Mouse (Mus musculus): ENCODE measurements around the gene Tfip11. TPM values are rescaled to one million over a fixed set of nuclear protein-coding genes. Genes with fewer than 3 reads are reported as not detected.
A peak's percentile ranks its signal among the peaks of the same experiment; 100 is the strongest.
"Not testable (repeated sequence)": the region's sequence is repeated elsewhere in the genome, so short reads cannot be mapped to it uniquely, and the experiment has no call there.

The Tfip11 gene
- polyA plus RNA-seq, 1 experiment, result 39.4 TPM

GRCm38 (mm10) chr5:112316468-112316867, 9.7 kb upstream of the Tfip11 start:
- Histone ChIP-seq H3K27ac (ENCODE audit: insufficient read depth, low read length) (no peak overlapping the region), H3K4me1 (ENCODE audit: control insufficient read depth, insufficient read depth, low read length) (peaks cover 2% of the 10 kb centered on the region), H3K4me3 (ENCODE audit: insufficient read depth, low read length) (no peak overlapping the region)
- TF ChIP-seq POLR2A (IDR thresholded peaks at IDR 0.05; ENCODE audit: extremely low read depth, insufficient read depth, low read length), result no peak
- TF ChIP-seq CTCF (IDR thresholded peaks at IDR 0.05; ENCODE audit: extremely low read depth, insufficient read depth, low read length), result no peak

GRCm38 (mm10) chr5:112317328-112317727, 8.8 kb upstream of the Tfip11 start:
- no peak overlapping the region for H3K27ac ChIP-seq (ENCODE audit: insufficient read depth, low read length)
- TF ChIP-seq CTCF (IDR thresholded peaks at IDR 0.05; ENCODE audit: extremely low read depth, insufficient read depth, low read length), result no peak
- TF ChIP-seq POLR2A (IDR thresholded peaks at IDR 0.05; ENCODE audit: extremely low read depth, insufficient read depth, low read length), result no peak
- peaks cover 6% of the 10 kb centered on the region for H3K4me1 ChIP-seq (ENCODE audit: control insufficient read depth, insufficient read depth, low read length)
- no peak overlapping the region for H3K4me3 ChIP-seq (ENCODE audit: insufficient read depth, low read length)

GRCm38 (mm10) chr5:112319343-112319742, 6.8 kb upstream of the Tfip11 start:
- H3K4me3 ChIP-seq (ENCODE audit: insufficient read depth, low read length); H3K4me1 ChIP-seq (ENCODE audit: control insufficient read depth, insufficient read depth, low read length); H3K27ac ChIP-seq (ENCODE audit: insufficient read depth, low read length): not testable (repeated sequence)

GRCm38 (mm10) chr5:112320379-112320778, 5.8 kb upstream of the Tfip11 start:
- Histone ChIP-seq H3K4me3 (ENCODE audit: insufficient read depth, low read length) (no peak overlapping the region), H3K27ac (ENCODE audit: insufficient read depth, low read length) (peak overlapping the region; percentile 43), H3K4me1 (ENCODE audit: control insufficient read depth, insufficient read depth, low read length) (peaks cover 7% of the 10 kb centered on the region)
- TF ChIP-seq CTCF (IDR thresholded peaks at IDR 0.05; ENCODE audit: extremely low read depth, insufficient read depth, low read length) (no peak), POLR2A (IDR thresholded peaks at IDR 0.05; ENCODE audit: extremely low read depth, insufficient read depth, low read length) (no peak)

GRCm38 (mm10) chr5:112320936-112321335, 5.2 kb upstream of the Tfip11 start:
- no peak for TF ChIP-seq CTCF (IDR thresholded peaks at IDR 0.05; ENCODE audit: extremely low read depth, insufficient read depth, low read length)
- no peak for TF ChIP-seq POLR2A (IDR thresholded peaks at IDR 0.05; ENCODE audit: extremely low read depth, insufficient read depth, low read length)
- Histone ChIP-seq H3K4me1 (ENCODE audit: control insufficient read depth, insufficient read depth, low read length) (peaks cover 7% of the 10 kb centered on the region), H3K4me3 (ENCODE audit: insufficient read depth, low read length) (no peak overlapping the region), H3K27ac (ENCODE audit: insufficient read depth, low read length) (peak overlapping the region; percentile 43; the same call in 1 of the 2 replicates)

- H3K4me3 ChIP-seq (ENCODE audit: insufficient read depth, low read length), result no peak overlapping the region
- H3K27ac ChIP-seq (ENCODE audit: insufficient read depth, low read length), result peak overlapping the region; percentile 57
- H3K4me1 ChIP-seq (ENCODE audit: control insufficient read depth, insufficient read depth, low read length), result peaks cover 7% of the 10 kb centered on the region
- no peak for TF ChIP-seq POLR2A (IDR thresholded peaks at IDR 0.05; ENCODE audit: extremely low read depth, insufficient read depth, low read length)
- no peak for TF ChIP-seq CTCF (IDR thresholded peaks at IDR 0.05; ENCODE audit: extremely low read depth, insufficient read depth, low read length)
Measured at GRCm38 (mm10) chr5:112321376-112321775, 4.8 kb upstream of the Tfip11 start.

- Histone ChIP-seq H3K4me1 (ENCODE audit: control insufficient read depth, insufficient read depth, low read length) (peaks cover 9% of the 10 kb centered on the region), H3K4me3 (ENCODE audit: insufficient read depth, low read length) (no peak overlapping the region), H3K27ac (ENCODE audit: insufficient read depth, low read length) (no peak overlapping the region)
- TF ChIP-seq POLR2A (IDR thresholded peaks at IDR 0.05; ENCODE audit: extremely low read depth, insufficient read depth, low read length) (no peak), CTCF (IDR thresholded peaks at IDR 0.05; ENCODE audit: extremely low read depth, insufficient read depth, low read length) (no peak)
Measured at GRCm38 (mm10) chr5:112323246-112323645, 2.9 kb upstream of the Tfip11 start.

- Histone ChIP-seq H3K4me1 (ENCODE audit: control insufficient read depth, insufficient read depth, low read length) (peaks cover 9% of the 10 kb centered on the region), H3K27ac (ENCODE audit: insufficient read depth, low read length) (no peak overlapping the region), H3K4me3 (ENCODE audit: insufficient read depth, low read length) (no peak overlapping the region)
- TF ChIP-seq POLR2A (IDR thresholded peaks at IDR 0.05; ENCODE audit: extremely low read depth, insufficient read depth, low read length) (no peak), CTCF (IDR thresholded peaks at IDR 0.05; ENCODE audit: extremely low read depth, insufficient read depth, low read length) (no peak)
Measured at GRCm38 (mm10) chr5:112324637-112325545, 1.3 kb upstream of the Tfip11 start.

GRCm38 (mm10) chr5:112326446-112327009, 370 bp downstream of the Tfip11 start:
- peak overlapping the region; percentile 50 for H3K4me3 ChIP-seq (ENCODE audit: insufficient read depth, low read length)
- no peak overlapping the region for H3K27ac ChIP-seq (ENCODE audit: insufficient read depth, low read length)
- TF ChIP-seq CTCF (IDR thresholded peaks at IDR 0.05; ENCODE audit: extremely low read depth, insufficient read depth, low read length) (no peak), POLR2A (IDR thresholded peaks at IDR 0.05; ENCODE audit: extremely low read depth, insufficient read depth, low read length) (no peak)
- peaks cover 6% of the 10 kb centered on the region for H3K4me1 ChIP-seq (ENCODE audit: control insufficient read depth, insufficient read depth, low read length)

- H3K4me1 ChIP-seq (ENCODE audit: control insufficient read depth, insufficient read depth, low read length), result peaks cover 4% of the 10 kb centered on the region; the same call in 1 of the 2 replicates
- no peak overlapping the region for H3K27ac ChIP-seq (ENCODE audit: insufficient read depth, low read length)
- TF ChIP-seq CTCF (IDR thresholded peaks at IDR 0.05; ENCODE audit: extremely low read depth, insufficient read depth, low read length) (no peak), POLR2A (IDR thresholded peaks at IDR 0.05; ENCODE audit: extremely low read depth, insufficient read depth, low read length) (no peak)
- no peak overlapping the region for H3K4me3 ChIP-seq (ENCODE audit: insufficient read depth, low read length)
Measured at GRCm38 (mm10) chr5:112327854-112328253, 1.7 kb downstream of the Tfip11 start.

Data from cortical plate, adult 2 months (tissue).